21 mouse cellular contexts compared by ENCODE assay signal in the genomic region with DNA sequence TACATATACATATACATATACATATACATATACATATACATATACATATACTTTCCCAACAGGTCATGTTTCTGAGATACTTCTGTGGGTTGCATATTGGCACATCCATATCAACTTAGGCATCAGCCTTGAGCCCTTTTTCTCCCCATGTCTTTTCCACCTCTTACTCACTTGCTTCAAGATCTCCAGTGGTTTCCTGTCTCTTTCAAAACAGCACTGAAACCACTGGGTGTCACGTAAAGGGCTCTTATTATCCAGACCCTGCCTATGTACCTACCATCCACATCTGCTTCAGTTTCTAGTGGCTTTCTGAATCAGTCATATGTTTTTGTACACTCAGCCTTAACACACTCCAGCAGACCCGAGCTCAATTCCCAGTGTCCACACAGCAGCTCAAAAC.
"Had no signal": no experiment of that assay in that cellular context is flagged by ENCODE, and none has a peak within 500 bp of the region (broad histone marks: within the 10 kb centered on the region; RNA-seq: fewer than 3 reads in every experiment).

No protein-coding gene starts in this region.

- H3K27me3 ChIP-seq: limb, embryonic 12.5 days; limb, embryonic 15.5 days; liver, embryonic 12.5 days; liver, embryonic 15.5 days; lung, embryonic 15.5 days; neural tube, embryonic 13.5 days; stomach, embryonic 15.5 days had no signal

- ATAC-seq: intestine, embryonic 16.5 days; liver, embryonic 12.5 days had no signal

- DNase-seq: kidney, adult 18-20 months; kidney, postnatal 10 days; kidney, postnatal 4 days; left cerebral cortex, postnatal 4 days; lung, adult 18-20 months; lung, postnatal 10 days; lung, postnatal 36 days; midbrain, embryonic 14.5 days; retina, postnatal 1 day; right cerebral cortex, postnatal 25 days; spleen, adult 18-20 months; thymus, postnatal 36 days had no signal

- H3K27ac ChIP-seq: limb, embryonic 12.5 days; limb, embryonic 15.5 days; liver, embryonic 12.5 days; liver, embryonic 15.5 days; lung, embryonic 15.5 days; neural tube, embryonic 13.5 days; stomach, embryonic 15.5 days had no signal

- H3K9ac ChIP-seq: limb, embryonic 12.5 days; limb, embryonic 15.5 days; liver, embryonic 12.5 days; liver, embryonic 15.5 days; lung, embryonic 15.5 days; neural tube, embryonic 13.5 days; stomach, embryonic 15.5 days had no signal

- H3K4me2 ChIP-seq: limb, embryonic 12.5 days; limb, embryonic 15.5 days; liver, embryonic 12.5 days; liver, embryonic 15.5 days; lung, embryonic 15.5 days; midbrain, embryonic 11.5 days; neural tube, embryonic 13.5 days; stomach, embryonic 15.5 days had no signal

- H3K36me3 ChIP-seq: limb, embryonic 12.5 days; limb, embryonic 15.5 days; liver, embryonic 12.5 days; liver, embryonic 15.5 days; lung, embryonic 15.5 days; neural tube, embryonic 13.5 days; stomach, embryonic 15.5 days had no signal

- H3K4me3 ChIP-seq: limb, embryonic 12.5 days; limb, embryonic 15.5 days; liver, embryonic 12.5 days; liver, embryonic 15.5 days; lung, embryonic 15.5 days; neural tube, embryonic 13.5 days; stomach, embryonic 15.5 days had no signal

- H3K9me3 ChIP-seq: limb, embryonic 12.5 days; limb, embryonic 15.5 days; liver, embryonic 12.5 days; liver, embryonic 15.5 days; lung, embryonic 15.5 days; neural tube, embryonic 13.5 days; stomach, embryonic 15.5 days had no signal

- H3K4me1 ChIP-seq: liver, embryonic 12.5 days; liver, embryonic 15.5 days; lung, embryonic 15.5 days had no signal
